Mouse (Mus musculus) hematopoietic stem cell, adult 5-6 weeks (primary cell): Measurements from ENCODE around the gene Cdc42se1. TPM values are rescaled to one million over a fixed set of nuclear protein-coding genes. Genes with fewer than 3 reads are reported as not detected.
A peak's percentile ranks its signal among the peaks of the same experiment; 100 is the strongest.

ENCODE experiments used
- ATAC-seq, 2 experiments: fragments of 125-278 bp in 1 of 2; replicated peaks in 1 of 2; 2 replicates each; pipeline ENCODE4 v1.8.0; 2016 to 2017; ENCODE audit warnings: inconsistent platforms in 2 of 2, mild to moderate bottlenecking in 2 of 2, moderate number of reproducible peaks in 2 of 2, low read depth in 1 of 2, moderate TSS enrichment in 1 of 2; ENCODE audit not compliant: low FRiP score in 2 of 2, poor library complexity in 2 of 2, severe bottlenecking in 2 of 2, insufficient read depth in 1 of 2, low TSS enrichment in 1 of 2
- total RNA-seq: library from RNA; stranded (forward); fragments of 172-1452, 232-1000 nt; gene quantifications from 2 replicates; pipeline ENCODE4 v1.2.3, GENCODE M21; 2017

Gene Cdc42se1
- total RNA-seq, 1 experiment from 2014 or later: 60.3 TPM

DNA sequence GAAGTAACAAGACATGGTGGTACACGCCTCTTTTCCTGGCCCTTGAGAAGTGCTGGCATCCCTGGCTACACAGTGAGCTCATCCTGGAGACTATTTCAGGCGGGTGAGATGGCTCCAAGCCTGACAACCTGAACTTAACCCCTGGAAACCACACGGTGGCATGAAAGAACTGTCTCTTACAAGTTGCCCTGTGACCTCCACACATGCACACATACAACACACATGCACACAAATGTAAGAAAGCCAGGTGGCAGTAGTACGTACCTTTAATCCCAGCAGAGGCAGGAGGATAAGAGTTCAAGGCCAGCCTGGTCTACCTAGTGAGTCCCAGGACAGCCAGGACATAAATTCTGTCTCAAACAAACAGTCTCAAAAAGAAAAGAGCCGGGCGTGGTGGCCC is 10.5 kb downstream of the Cdc42se1 start:
- no peak for ATAC-seq

DNA sequence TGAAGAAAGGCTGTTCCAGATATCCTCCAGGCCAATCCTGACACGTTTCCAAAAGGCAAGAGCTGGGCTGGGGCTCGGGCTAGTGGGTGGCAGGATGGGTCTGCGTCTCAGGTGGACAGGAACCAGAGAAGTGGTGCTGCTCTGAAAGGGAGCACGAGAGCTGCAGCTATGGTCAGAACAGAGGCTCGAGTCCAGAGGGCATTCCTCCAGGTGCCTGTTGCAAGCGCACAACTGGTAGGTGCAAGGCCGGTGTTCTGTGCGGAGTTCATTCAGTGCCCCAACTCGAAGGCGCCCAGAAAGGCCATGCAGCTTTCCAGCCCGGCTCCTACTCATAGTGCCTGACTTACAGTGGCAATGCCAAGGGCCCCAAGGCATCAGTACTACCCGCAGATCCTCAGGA is 11.4 kb downstream of the Cdc42se1 start:
- ATAC-seq: no peak

DNA sequence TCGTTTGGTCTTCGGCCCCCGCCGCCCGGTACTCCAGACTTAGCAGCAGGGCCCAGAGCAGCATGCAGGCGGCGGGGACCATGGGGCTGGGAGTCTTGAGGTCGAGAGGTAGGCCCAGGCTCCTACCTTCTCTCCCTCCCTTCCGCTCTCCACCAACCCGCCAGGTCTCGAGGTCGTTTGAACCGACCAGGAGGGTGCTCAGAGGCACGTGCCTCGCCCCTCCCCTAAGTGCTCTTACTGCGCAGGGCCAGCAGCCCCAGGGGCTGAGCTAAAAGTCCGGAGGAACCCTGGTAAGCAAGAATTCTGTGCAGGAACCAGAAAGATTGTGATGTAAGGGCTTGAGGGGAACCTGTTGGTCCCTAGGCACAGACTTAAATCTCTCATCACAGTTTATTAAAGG is 12.4 kb downstream of the Cdc42se1 start:
- no peak for ATAC-seq

DNA sequence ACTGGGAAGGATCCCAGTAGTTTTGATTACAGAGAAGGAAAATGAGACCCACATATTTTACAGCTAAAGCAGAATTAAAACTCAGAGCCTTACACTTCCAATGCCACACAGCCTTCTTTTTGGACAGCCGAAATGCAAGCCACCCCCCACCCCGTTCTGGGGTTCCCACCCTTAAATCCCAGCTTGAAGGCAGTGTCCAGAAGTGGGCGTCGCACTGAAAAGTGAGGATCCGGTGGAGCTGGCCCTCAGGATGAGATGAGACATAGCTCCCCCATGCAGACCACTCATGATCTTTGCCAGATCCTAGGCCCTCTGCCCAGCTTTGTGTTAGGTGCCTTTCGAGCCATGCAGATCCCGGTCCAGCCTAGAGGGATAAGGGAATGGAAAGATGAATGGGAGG is 13.0 kb downstream of the Cdc42se1 start, which contains the start of gene Gm128:
Gm128 (minus strand) TSS at position 101 of the 400 bp plus-strand sequence.
- no peak for ATAC-seq

DNA sequence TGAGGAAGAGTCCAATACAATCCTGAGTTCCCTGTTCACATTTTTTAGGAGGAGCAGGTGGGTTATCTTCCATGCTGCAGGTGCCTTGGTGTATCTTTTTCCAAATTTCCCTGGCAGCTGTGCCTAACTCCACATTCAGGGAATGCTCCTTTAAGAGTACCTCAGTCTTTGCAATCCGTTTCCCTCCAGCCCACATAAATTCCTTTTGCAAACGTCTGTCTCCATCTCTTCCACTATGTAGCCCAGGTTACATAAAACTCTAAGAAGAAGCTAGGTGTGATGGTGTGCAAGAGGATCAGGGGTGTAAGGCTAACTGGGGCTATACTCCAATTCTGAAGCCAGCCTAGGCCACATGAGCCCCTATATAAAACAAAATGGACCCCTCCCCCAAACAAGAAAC is 14.6 kb downstream of the Cdc42se1 start:
- ATAC-seq: no peak

DNA sequence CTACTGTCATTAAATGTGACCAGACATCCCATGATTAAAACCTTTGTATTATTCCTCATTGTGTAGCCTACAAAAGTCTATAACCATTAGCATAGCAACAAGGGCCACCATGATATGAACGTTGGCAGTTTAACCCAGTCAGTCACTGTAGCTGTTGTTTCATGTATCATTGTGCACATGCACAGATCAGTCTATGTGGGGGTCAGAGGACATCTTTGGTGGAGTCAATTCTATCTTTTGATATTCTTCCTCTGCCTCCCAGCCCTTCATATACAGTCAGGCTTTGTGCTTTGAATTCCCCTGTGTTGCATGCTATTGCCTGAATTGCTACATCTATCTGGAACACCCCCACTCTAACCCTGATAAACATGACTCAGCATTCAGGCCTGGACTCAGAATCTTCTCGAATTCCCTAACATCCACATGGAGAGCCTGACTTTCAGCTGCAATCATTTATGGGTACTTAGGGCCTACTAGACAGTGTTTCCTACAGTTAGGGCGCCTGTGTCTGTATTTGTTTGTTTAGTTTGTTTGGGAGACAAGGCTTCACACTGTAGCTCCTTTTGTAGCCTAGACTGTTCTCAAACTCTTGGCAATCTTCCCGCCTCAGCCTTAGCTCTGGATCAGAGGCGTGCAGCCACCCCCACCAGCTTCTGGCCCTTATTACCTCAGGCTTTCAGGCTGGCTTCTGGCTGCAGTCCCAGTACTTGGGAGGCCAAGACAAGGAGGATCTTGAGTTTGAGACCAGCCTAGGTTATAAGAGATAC is 18.1 kb downstream of the Cdc42se1 start:
- peak in 1 of 2 experiments; percentile 27; a peak in 2 of 4 replicates for ATAC-seq

DNA sequence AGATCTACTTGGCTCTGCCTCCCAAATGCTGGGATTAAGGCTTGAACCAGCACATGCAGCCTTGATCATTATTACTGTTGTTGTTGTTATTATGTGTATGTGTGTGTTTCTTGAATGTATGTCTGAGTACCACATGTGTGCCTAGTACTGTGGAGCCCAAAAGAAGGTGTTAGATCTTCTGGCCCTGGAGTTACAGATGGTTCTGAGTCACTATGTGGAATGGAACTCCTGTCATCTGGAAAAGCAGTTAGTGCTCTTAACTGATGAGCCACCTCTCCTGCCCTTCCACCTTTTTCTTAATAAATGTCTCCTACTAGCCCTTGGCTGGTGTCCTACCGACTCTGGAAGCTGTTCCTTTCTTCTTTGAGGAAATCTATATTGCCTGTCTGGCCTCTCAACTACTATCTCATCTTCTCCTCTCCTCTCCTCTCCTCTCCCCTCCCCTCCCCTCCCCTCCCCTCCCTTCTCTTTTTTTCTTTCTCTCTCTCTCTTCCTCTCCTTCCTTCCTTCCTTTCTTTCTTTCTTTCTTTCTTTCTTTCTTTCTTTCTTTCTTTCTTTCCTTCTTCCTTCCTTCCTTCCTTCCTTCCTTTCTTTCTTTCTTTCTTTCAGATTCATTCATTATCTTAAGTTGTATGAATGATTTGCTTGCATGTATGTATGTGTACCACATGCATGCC is 19.3 kb downstream of the Cdc42se1 start:
- no peak for ATAC-seq

DNA sequence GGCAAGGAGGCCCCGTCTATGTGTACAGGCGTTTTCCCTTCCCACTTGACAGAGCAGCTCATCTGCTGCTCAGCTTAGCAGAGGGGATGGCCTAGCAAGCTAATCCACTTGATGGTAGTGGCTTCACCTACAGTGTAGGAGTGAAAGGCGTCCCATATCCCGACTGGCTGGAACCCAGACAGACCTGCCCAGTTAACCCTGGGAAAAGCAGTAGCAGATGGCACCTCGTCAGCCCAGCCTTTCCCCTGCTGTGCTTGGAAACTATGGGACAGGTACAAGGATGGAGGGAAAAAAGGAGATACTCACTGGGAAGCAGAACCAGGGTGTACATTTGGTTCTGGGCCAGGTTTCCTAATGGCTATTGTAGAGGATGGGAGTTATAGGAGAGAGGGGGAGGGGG is 21.8 kb downstream of the Cdc42se1 start:
- no peak for ATAC-seq

DNA sequence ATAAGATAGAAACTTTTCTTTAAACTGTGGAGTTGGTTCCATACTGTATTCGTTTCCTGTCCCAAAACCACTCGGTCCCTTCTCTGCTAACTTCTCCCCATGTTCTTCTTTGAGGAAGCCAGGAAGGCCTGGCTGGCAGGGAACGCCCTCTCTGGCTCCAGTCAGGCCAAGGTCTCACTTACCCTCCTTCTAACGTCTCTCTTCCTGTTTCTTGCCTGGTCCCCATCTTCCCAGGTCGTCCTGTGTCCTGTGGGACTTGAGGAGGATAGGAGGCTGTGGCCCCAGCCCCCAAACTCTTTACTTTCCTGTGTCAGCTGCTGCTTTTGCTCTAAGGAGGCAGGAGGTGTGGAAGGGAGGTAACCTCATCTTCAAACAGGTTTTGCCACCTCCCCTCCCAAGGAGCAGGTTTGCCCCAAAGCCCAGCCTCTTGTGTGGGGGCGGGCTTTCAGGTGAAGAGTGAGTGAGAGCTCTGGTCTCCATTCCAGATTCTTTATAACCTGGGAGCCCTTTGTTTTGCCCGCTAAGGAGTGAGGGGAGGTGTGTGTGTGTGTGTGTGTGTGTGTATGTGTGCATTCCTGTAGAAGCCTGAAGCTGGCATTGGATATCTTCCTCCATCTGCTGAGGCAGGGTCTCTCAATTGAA is 22.4 kb downstream of the Cdc42se1 start, which contains the start of gene Bnipl:
Bnipl (minus strand) TSS at position 411 of the 642 bp plus-strand sequence.
- no peak for ATAC-seq

DNA sequence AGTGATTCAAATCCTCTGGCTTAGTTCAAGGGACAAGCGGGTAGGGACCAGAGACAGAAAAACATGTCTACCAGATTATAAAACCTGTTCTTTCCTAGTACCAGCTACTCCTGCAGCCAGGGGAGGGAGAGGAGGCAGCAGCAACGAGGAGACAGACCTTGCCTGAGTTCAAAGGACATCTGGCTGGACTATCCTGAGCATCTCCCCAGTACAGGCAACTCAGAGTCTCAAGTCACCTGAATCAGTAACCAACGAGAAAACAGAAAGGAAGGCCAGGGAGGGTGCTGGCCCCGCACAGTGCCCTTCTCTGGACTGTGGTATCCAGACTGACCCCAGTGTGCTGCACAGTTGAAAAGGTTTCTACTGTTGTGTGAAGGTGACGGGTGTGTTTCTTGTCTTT is 28.4 kb downstream of the Cdc42se1 start:
- no peak for ATAC-seq

DNA sequence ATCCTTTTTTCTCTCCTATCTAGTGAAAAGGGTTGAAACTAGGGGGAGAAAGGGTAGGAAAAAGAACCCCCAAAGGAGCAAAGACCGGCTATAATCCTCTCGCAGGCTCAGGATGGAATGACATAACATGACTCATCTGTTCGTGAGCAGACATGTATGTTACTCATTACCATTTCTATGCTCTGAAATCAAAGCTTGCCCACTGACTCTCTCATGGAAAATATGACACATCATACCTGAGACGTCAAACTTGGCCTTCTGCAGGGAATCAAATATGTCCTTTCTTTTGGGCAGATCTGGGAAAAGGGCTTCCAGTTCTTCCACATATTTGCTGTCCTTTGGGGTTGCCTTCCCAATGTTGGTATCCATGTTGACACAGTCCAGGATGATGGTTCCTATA is 33.4 kb downstream of the Cdc42se1 start:
- ATAC-seq: no peak

DNA sequence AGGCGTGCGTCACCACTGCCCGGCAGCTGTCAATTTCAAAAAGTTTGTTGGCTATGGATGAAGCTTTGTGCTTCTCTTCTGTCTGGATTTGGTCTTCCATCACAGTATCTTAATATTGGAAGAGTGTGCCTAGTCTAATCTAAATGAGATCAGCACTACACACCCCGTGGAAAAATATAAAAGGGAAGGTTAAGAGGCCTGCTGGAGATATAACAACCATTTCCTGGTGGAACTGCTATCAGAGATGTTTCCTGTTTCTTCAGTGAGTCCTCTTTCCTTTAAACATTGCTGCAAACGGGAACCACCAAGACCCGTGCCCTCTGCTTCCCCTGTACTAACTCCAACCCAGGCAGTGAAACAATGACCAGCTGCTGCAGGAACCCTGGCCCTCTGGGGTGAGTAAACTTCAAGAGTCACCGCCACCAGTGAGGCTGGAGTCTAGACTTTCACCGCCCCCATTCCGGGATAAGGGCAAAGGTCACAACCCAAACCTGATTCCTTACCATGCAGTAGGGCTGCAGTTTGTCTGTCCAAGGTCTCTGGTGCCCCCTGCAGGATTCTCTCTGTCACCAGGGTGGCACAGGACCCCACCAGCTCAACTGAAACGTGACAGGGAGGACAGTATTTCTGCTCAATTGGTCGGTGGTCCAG is 34.7 kb downstream of the Cdc42se1 start:
- peak; percentile 87 for ATAC-seq

DNA sequence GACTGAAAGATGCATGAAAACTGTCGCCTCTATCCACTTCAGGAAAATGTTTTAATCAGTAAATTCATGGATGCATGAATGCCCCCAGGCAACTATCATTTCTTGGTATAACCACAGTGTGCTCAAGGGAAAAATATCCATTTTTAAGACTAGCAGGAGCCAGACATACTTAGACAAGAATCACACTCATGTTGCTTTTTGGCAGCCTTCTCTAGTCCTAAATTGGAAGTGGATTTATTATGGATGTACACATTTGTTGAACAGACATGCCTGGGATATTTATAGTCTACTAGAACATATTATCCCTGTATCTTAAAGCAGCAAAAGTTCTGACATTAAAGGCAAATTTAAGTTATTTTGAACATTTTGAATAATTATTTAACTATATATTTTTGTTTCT is 36.2 kb downstream of the Cdc42se1 start:
- no peak for ATAC-seq

DNA sequence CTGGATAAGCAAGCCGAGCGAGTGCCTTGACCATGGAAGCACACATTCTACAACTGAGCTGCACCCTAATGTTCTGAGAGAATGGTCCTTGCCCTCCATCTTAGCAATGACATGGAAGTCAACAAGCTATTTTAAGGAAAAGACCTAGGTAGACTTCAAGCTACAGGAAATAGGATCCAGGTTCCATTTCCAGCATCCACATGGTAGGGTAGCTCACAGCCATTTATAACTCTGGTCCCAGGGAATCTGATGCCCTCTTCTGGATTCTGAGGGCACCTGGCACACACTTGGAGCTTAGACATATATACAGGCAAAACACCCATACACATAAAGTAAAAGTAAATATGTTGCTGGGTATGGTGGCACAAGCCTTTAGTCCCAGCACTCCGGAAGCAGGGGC is 37.5 kb downstream of the Cdc42se1 start:
- no peak for ATAC-seq

DNA sequence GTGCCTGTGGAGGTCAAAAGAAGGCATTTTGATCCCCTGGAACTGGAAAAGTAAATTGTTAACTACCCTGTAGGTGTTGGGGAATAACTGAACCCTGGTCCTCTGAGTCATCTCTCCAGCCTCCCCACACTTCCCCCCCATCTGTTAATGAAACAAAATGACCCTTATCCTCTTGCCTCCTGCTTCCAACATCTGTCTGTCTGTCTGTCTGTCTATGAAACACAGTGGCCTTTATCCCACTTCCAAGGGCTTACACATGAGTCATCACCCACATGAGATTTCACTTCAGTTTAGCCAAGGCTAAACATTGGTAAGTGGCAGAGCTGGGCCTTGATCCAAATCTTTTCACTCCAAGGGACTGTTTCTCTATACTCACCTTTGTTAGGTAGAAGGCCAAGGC is 39.3 kb downstream of the Cdc42se1 start:
- ATAC-seq: no peak

DNA sequence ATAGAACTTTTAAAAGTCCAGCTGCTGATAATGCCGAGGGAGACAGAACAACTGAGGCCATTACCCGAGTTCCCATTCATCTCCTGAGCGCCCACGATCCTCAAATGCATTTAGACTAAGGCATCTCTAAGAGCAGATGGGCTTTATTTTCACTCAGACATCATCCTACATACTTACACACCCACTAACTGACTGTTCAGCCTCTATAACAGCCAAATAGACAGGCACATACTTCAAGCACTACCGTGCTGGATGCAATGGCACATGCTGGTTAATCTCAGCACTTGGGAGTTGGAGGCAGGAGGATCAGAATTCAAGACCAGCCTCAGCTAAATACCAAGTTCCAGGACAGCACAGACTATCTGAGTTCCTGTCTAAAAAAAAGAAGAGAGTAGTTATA is 41.3 kb downstream of the Cdc42se1 start:
- no peak for ATAC-seq

DNA sequence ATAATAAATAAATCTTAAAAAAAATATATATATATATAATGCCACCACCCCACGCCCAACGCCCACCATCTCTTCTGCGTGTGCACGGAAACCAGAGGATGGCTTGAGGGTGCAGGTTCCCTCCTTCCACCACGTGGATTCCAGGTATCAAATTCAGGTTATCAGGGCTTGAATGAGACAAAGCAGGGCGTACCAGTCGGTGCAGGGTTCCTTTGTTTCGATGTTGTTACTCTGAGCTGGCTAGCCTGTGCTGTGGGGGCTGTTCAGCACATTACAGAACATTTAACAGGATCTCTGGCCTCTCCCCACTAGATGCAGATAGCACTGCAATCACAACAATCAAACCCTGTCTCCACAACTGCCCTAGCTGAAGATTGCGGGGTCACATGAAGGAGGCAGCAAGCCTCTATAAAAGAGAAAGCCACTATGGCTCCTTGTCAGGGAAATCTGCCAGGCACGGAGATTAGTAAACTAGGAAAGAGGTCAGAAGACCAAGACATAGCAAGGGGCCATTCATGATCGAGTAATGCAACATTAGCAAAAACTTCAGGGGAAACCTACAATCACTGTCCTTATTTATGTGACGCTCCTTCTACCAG is 42.3 kb downstream of the Cdc42se1 start:
- ATAC-seq: no peak
